Mouse (Mus musculus) gastrocnemius, postnatal 14 days (tissue): Measurements from ENCODE around the gene Mrm3. TPM values are rescaled to one million over a fixed set of nuclear protein-coding genes. Genes with fewer than 3 reads are reported as not detected.
A peak's percentile ranks its signal among the peaks of the same experiment; 100 is the strongest.
"Not testable (repeated sequence)": the region's sequence is repeated elsewhere in the genome, so short reads cannot be mapped to it uniquely, and the experiment has no call there.

Experiments
- DNase-seq: peaks from one replicate; pipeline ENCODE4 v3.0.0; 2021; ENCODE audit warnings: mixed read lengths
- intact Hi-C: fragments of 180-260 bp; cut with DNase I; formaldehyde crosslinking; loops from one replicate; pipeline ENCODE4 v1.15.1; 2025; ENCODE audit warnings: low total_unique reads
- long read RNA-seq, 2 experiments: library from polyadenylated mRNA; stranded (forward); transcript quantifications; one replicate each; pipeline ENCODE4 v2.0.0; 2021
- total RNA-seq, 2 experiments: library from RNA; stranded (reverse); gene quantifications; 2 replicates each; pipeline ENCODE4 v1.2.3; 2021

Mrm3 gene
- 10 to 100 TPM; 13.4 to 14.4 TPM for total RNA-seq
- long read RNA-seq, experiment 1, transcript Mrm3-201 (4 exons, 1,510 nt) = major isoform, 22 of 26 reads
- long read RNA-seq, experiment 1, partial matches to known transcripts = 4 of 26 reads
- long read RNA-seq, experiment 1, other reads (novel, unspliced or antisense) = 0 of 26 reads
- long read RNA-seq, experiment 2, transcript Mrm3-201 (4 exons, 1,510 nt) = major isoform, 18 of 21 reads
- long read RNA-seq, experiment 2, partial matches to known transcripts = 1 of 21 reads
- long read RNA-seq, experiment 2, other reads (novel, unspliced or antisense) = 2 of 21 reads

DNA sequence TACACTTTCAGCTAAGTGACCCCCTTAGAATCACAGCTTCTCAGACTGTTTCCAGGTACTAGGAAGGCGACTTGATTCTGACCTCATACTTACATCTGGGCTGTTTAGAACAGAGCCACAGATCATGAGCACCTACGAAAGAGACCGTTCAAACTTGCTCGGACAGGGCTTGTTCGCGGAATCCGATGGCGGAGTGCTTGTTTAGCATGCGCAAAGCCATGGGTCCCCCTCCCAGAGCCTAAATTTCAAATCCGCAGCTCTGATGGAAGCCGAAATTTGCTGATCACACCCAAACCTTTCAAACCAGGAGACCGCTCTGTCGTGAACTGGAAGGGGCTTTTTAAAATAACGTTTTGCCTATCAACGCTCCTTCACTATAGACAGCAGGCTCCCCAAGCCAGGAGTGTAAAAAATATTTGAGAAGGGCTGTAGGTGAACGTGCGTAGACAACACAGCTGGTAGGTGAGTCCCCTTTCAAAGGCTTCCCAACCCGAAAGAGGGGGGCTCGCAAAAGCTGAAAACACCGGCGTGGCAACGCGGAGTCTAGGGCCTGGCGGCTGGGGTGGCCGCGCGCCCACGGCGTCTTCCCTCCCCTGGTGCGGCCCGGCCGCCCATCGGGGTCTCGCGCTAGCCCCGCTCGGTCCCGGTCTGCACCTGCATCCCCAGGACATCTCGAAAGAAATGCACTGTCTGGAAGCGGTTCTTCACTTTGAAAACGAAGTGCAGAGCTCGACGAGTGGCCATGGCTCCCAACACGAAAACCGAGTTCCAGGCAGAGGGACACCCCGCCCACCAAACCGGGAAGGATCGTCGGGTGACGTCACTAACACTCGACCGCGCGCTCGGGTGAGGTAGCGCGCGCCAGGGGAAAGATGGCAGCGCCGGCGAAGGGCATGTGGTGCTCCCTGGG, at the start of gene Mrm3, which contains the start of gene Glod4:
TSS of gene Mrm3 (plus strand) at position 815 of the 910 bp plus-strand sequence.
TSS of gene Glod4 (minus strand) at position 825 of the 910 bp plus-strand sequence.
- intact Hi-C loops = no loop called here

DNA sequence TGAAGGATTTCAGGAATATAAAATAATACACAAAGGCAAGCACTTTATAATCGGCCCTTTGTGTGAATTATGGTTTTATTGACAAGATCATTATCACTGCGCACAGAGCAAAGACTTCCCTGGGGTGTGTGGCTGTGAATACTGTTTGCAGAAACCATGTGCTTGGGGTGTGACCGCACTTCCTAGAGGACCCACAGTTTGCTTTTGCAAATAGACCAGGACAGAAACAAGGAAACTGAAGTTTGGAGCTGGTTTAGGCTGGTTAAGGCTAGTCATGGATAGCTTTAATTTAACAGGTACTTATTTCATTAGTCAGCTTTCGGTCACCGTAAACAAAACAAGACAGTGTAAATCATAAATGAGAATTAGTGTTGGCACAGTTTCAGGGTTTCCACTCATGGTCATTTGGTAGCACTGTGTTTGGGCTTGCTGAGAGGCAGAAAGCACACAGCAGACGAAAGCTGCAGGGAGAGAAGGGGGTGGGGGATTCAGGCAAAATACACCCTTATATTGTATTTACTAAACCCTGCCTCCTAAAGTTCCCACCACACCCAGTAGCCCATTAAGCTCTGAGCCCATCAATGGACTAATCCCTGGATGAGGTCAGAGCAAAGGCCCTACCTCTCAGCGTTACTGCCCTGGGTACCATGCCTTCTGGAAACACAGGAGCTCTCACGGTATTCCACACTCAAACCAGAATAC, 47.1 kb upstream of the Mrm3 start:
- intact Hi-C loops = no loop called here

More for the DNA sequence above, at the start of gene Mrm3, which contains the start of gene Glod4:
- peak; percentile 92 for DNase-seq

DNA sequence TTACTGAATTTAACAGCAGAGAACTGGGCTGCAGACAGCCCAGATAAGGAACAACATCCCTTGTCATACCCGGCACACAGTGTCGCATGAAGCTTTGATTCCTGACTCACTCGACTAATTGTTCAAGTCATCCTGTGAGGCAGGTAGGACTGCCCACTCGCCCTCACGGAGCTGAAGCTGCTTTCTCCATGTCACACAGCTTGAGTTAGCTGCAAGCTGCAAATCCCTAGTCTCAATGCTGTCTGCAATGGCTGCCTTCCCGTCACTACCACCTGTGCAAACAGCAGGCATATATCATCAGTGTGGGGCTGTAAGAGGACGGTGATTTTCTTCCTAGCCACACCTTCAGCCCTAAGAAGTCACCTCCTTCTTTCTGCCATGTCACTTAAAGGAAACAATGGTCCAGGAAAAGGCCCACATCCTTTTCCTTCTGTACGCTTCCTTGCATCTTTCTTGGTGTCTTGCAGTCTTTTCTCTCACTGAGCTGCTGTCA, 46.5 kb upstream of the Mrm3 start:
- no peak for DNase-seq
- intact Hi-C loops = no loop called here

More for the DNA sequence above, 47.1 kb upstream of the Mrm3 start:
- no peak for DNase-seq

- peak; percentile 90 for DNase-seq
- intact Hi-C loops = no loop called here
Measured at GRCm38 (mm10) chr11:76201761-76202674, 41.5 kb upstream of the Mrm3 start.

DNA sequence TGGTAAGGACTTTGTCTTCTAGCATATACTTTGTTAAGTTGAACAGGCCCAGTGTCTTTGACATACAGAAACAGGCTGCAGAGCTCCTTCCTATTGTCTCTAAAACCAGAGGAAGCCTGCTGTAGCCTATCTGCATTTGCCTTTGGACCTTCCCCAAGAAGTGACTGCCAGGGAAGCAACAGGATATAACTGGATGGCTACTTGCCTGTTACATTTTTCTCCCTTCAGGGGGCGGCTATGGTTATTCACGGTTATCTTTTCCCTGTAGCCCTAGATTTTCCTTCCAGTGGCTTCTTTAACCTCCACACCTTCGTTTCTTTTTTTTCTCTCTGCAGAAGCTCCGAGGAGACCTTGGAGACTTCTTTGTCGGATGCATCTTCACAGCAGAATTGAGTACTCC, 36.7 kb upstream of the Mrm3 start:
- DNase-seq = no peak
- intact Hi-C loops = no loop called here

- no peak for DNase-seq
- intact Hi-C loops = no loop called here
Measured at GRCm38 (mm10) chr11:76210228-76210985, 33.1 kb upstream of the Mrm3 start.

- peak; percentile 20 for DNase-seq
- intact Hi-C loops = not testable (repeated sequence)
Measured at GRCm38 (mm10) chr11:76211595-76211994, 31.9 kb upstream of the Mrm3 start.

DNA sequence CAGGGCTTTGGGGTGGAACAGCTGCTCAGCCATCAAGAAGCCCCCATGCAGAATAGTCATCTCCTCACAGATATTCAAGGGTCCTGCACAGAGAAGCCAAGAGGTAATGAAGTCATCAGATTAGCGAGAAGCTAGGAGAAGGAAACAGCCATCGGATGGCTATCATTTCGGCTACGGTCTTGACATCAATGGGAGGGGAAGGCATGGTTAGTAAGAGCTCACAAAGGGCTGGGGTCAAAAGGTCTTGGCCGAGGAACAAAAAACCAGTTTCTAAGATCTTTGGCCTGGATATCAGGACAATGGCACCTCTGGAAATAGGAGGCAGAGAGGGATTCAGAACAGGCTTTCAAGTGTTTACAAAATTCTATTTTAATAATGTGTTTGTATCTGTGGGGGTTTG, 29.7 kb upstream of the Mrm3 start:
- no peak for DNase-seq
- intact Hi-C loops = no loop called here

GRCm38 (mm10) chr11:76215011-76215410, 28.5 kb upstream of the Mrm3 start:
- no peak for DNase-seq
- intact Hi-C loops = no loop called here

DNA sequence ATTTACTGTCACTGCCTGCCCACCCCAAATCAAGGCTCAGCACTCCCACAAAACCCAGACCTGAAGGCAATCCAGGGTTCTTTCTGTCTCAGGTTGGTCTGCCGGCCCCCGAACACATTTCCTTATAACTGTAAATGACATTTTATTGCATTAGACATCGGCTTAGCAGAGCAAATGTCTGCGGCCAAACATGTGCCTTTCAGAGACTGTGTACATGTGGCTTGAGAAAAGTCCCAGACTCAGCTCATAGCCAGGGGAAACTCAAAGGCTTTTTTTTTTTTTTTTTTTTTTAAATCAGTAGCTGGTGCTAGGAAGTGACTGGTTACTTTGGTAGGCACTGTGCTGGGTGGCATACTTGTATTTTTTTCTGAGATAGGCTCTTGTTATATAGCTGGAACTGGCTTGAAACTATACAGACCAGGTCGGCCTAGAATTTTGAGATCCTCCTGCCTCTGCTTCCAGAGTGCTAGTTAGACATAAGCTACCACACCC, 27.4 kb upstream of the Mrm3 start:
- DNase-seq = no peak
- intact Hi-C loops = no loop called here

- no peak for DNase-seq
Measured at GRCm38 (mm10) chr11:76216681-76217389, 26.7 kb upstream of the Mrm3 start.

DNA sequence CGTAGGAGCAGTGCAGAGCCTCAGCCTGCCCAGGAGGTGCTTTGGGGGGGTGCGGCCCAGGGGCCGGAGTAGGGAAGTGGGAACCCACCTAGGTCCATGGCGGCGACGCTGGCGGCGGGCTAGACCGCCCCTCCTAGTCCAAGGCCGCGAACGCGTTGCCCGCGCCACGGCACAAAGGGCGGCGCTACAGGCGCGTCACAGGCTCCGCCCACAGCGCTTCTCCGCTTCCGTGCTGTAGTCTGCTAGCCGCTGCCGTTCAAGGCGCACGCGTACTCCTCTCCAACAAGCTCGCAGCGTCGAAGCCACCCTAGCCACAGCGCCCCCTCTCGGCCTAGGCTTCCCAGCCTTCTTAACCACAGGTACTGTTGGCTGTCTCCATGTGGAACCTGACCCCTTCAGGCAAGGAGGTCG, 26.1 kb upstream of the Mrm3 start, which contains the start of the genes Dbil5 and Gemin4:
TSS of gene Dbil5 (plus strand) at position 219 of the 411 bp plus-strand sequence.
TSS of gene Gemin4 (minus strand) at position 275 of the 411 bp plus-strand sequence.
- DNase-seq = peak; percentile 97
- intact Hi-C loops = no loop called here

More at GRCm38 (mm10) chr11:76216681-76217389, 26.7 kb upstream of the Mrm3 start:
- intact Hi-C loops = no loop called here

DNA sequence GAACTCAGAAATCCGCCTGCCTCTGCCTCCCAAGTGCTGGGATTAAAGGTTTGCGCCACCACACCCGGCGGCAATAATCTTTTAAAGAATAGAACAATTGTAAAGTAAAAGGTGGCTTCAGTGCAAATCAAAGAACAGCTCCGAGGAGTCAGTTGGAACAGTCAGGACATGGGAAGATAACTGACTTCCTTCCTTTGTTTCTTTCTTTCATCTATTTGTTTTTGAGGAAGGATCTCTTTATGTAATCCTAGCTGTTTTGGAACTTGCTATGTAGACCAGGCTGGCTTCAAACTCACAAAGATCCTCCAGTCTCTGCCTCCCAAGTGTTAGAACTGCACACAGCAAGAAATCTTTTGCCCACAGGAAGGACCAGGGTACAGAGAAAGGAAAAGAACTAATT, 18.9 kb upstream of the Mrm3 start:
- intact Hi-C loops = no loop called here
- DNase-seq = no peak

GRCm38 (mm10) chr11:76225051-76225450, 18.5 kb upstream of the Mrm3 start:
- DNase-seq = no peak
- intact Hi-C loops = no loop called here

- no peak for DNase-seq
- intact Hi-C loops = no loop called here
Measured at GRCm38 (mm10) chr11:76236136-76236535, 7.4 kb upstream of the Mrm3 start.

GRCm38 (mm10) chr11:76239750-76240149, 3.8 kb upstream of the Mrm3 start:
- no peak for DNase-seq
- intact Hi-C loops = no loop called here
